Mouse (Mus musculus) CH12.LX (cell line): Measurements from ENCODE around the gene Sectm1b. TPM values are rescaled to one million over a fixed set of nuclear protein-coding genes. Genes with fewer than 3 reads are reported as not detected.

ENCODE experiments used
- DNase-seq: peaks from one replicate; pipeline ENCODE4 v3.0.0-alpha.2; 2013; ENCODE audit errors: extremely low read depth
- H3K27ac ChIP-seq: 2 replicates; pipeline ENCODE4 v1.5.1; 2012; ENCODE audit warnings: low read depth, mild to moderate bottlenecking, control low read depth, moderate library complexity; ENCODE audit not compliant: insufficient read depth
- H3K27me3 ChIP-seq: replicated peaks from 2 replicates; pipeline ENCODE3; 2012; ENCODE audit warnings: inconsistent platforms
- H3K36me3 ChIP-seq, 2 experiments: replicated peaks in 1 of 2; 2 replicates each; pipeline versions ENCODE3 to v1.6.1; 2012; ENCODE audit warnings: inconsistent platforms in 1 of 2, low read length in 1 of 2, mild to moderate bottlenecking in 1 of 2, mixed read lengths in 1 of 2, moderate library complexity in 1 of 2; ENCODE audit not compliant: control insufficient read depth in 1 of 2, insufficient read depth in 1 of 2
- H3K4me1 ChIP-seq, 2 experiments: 2 replicates each; pipeline ENCODE4 v1.6.1; 2012; ENCODE audit warnings: inconsistent platforms in 1 of 2, moderate library complexity in 1 of 2; ENCODE audit not compliant: insufficient read depth in 2 of 2, control insufficient read depth in 1 of 2
- H3K4me2 ChIP-seq: 2 replicates; pipeline ENCODE4 v1.6.1; 2012; ENCODE audit warnings: low read depth, mild to moderate bottlenecking, control low read depth; ENCODE audit not compliant: poor library complexity, insufficient read depth, severe bottlenecking
- H3K4me3 ChIP-seq, 3 experiments: fragments of 150-350 bp in 1 of 3; sonication (generic) in 1 of 3; replicated peaks in 1 of 3; 2 replicates each; pipeline versions ENCODE3 to v1.5.1; 2011 to 2012; ENCODE audit warnings: low read depth in 2 of 3, low read length in 2 of 3, mild to moderate bottlenecking in 2 of 3, moderate library complexity in 2 of 3, control low read depth in 1 of 3, improper control_type of control experiment in 1 of 3, inconsistent platforms in 1 of 3, mixed read lengths in 1 of 3; ENCODE audit not compliant: poor library complexity in 1 of 3
- H3K79me2 ChIP-seq: replicated peaks from 2 replicates; pipeline ENCODE4 v1.6.1; 2012; ENCODE audit warnings: mild to moderate bottlenecking, moderate library complexity; ENCODE audit not compliant: control insufficient read depth, poor library complexity, insufficient read depth, severe bottlenecking; ENCODE audit errors: extremely low read depth
- H3K9ac ChIP-seq: 2 replicates; pipeline ENCODE4 v1.6.1; 2012; ENCODE audit warnings: low read depth, mild to moderate bottlenecking, control low read depth, moderate library complexity; ENCODE audit not compliant: insufficient read depth
- H3K9me3 ChIP-seq: replicated peaks from 2 replicates; pipeline ENCODE3; 2012; ENCODE audit warnings: low read length, inconsistent platforms, mixed read lengths
- BHLHE40 ChIP-seq: IDR thresholded peaks from 2 replicates; pipeline ENCODE4 v1.6.1; 2011; ENCODE audit warnings: mild to moderate bottlenecking, low read depth, low read length, improper control_type of control experiment
- CTCF ChIP-seq, 2 experiments: IDR thresholded peaks in 1 of 2; conservative IDR thresholded peaks in 1 of 2; 2 replicates each; pipeline ENCODE4 v1.5.1; 2011 to 2012; ENCODE audit warnings: low read depth in 2 of 2, low read length in 2 of 2, improper control_type of control experiment in 1 of 2, inconsistent platforms in 1 of 2, mild to moderate bottlenecking in 1 of 2, moderate library complexity in 1 of 2
- GABPA ChIP-seq: IDR thresholded peaks from 2 replicates; pipeline ENCODE4 v1.6.1; 2012; ENCODE audit warnings: low read depth, low read length, improper control_type of control experiment, inconsistent platforms; ENCODE audit not compliant: insufficient replicate concordance
- HCFC1 ChIP-seq: IDR thresholded peaks from 2 replicates; pipeline ENCODE4 v1.6.1; 2012; ENCODE audit warnings: low read depth, mild to moderate bottlenecking, inconsistent platforms, low read length, improper control_type of control experiment
- JUND ChIP-seq: conservative IDR thresholded peaks from 2 replicates; pipeline ENCODE4 v1.6.1; 2011; ENCODE audit warnings: low read depth, low read length, improper control_type of control experiment
- MAFK ChIP-seq: IDR thresholded peaks from 2 replicates; pipeline ENCODE4 v1.6.1; 2011; ENCODE audit warnings: low read length, improper control_type of control experiment; ENCODE audit not compliant: insufficient replicate concordance
- MAX ChIP-seq: IDR thresholded peaks from 2 replicates; pipeline ENCODE4 v1.6.1; 2011; ENCODE audit warnings: low read length, improper control_type of control experiment
- MEF2A ChIP-seq: IDR thresholded peaks from 2 replicates; pipeline ENCODE4 v1.6.1; 2014; ENCODE audit warnings: low read depth, mild to moderate bottlenecking, inconsistent platforms, low read length, improper control_type of control experiment, borderline replicate concordance
- PAX5 ChIP-seq: IDR thresholded peaks from 2 replicates; pipeline ENCODE4 v1.6.1; 2012; ENCODE audit warnings: low read length, inconsistent platforms, mixed read lengths
- POLR2A ChIP-seq: IDR thresholded peaks from 2 replicates; pipeline ENCODE4 v1.6.1; 2011; ENCODE audit warnings: low read depth, mild to moderate bottlenecking, improper control_type of control experiment, low read length
- SMC3 ChIP-seq: IDR thresholded peaks from 2 replicates; pipeline ENCODE4 v1.6.1; 2011; ENCODE audit warnings: low read depth, low read length, improper control_type of control experiment
- TCF12 ChIP-seq: IDR thresholded peaks from 2 replicates; pipeline ENCODE4 v1.6.1; 2014; ENCODE audit warnings: low read depth, mild to moderate bottlenecking, inconsistent platforms, low read length, improper control_type of control experiment
- USF1 ChIP-seq: IDR thresholded peaks from 2 replicates; pipeline ENCODE4 v1.6.1; 2014; ENCODE audit warnings: low read depth, mild to moderate bottlenecking, inconsistent platforms, low read length, improper control_type of control experiment
- USF2 ChIP-seq: conservative IDR thresholded peaks from 2 replicates; pipeline ENCODE4 v1.6.1; 2011; ENCODE audit warnings: low read depth, low read length, improper control_type of control experiment
- ZC3H11A ChIP-seq: IDR thresholded peaks from 2 replicates; pipeline ENCODE4 v1.6.1; 2012; ENCODE audit warnings: low read depth, mild to moderate bottlenecking, inconsistent platforms, low read length, improper control_type of control experiment
- ZKSCAN1 ChIP-seq: IDR thresholded peaks from 2 replicates; pipeline ENCODE4 v1.6.1; 2012; ENCODE audit warnings: low read depth, inconsistent platforms, low read length, improper control_type of control experiment, borderline replicate concordance
- ZMIZ1 ChIP-seq: IDR thresholded peaks from 2 replicates; pipeline ENCODE4 v1.6.1; 2012; ENCODE audit warnings: low read depth, mild to moderate bottlenecking, inconsistent platforms, low read length, improper control_type of control experiment
- ZNF384 ChIP-seq: IDR thresholded peaks from 2 replicates; pipeline ENCODE4 v1.6.1; 2012; ENCODE audit warnings: low read depth, low read length, improper control_type of control experiment, inconsistent platforms
- dilution Hi-C: fragments of 300-500 bp; cut with MboI; formaldehyde crosslinking; loops from 2 replicates; pipeline ENCODE4 v1.14.3; 2020; ENCODE audit warnings: low sequenced_read_pairs; ENCODE audit not compliant: extremely low pct_unique_long_range_greater_than_20kb, extremely low pct_ligation_motif_present
- in situ Hi-C: fragments of 300-500 bp; cut with MboI; formaldehyde crosslinking; loops from 3 replicates; pipeline ENCODE4 v1.14.3; 2019; ENCODE audit warnings: low sequenced_read_pairs, low pct_ligation_motif_present, low pct_unique_long_range_greater_than_20kb, mixed read lengths
- polyA plus RNA-seq: library from polyadenylated mRNA; unstranded; fragments of >175 nt; gene quantifications from 2 replicates; pipeline ENCODE4 v1.2.1, GENCODE M21; 2012; ENCODE audit warnings: low read depth; ENCODE audit not compliant: insufficient read length
- total RNA-seq, 2 experiments: library from RNA; depleted of rRNA; stranded (reverse); fragments of 300-350 nt in 1 of 2; fragments of >200 nt in 1 of 2; gene quantifications; 2 replicates each; pipeline ENCODE4 v1.2.3; 2012 to 2014

Sectm1b gene
- total and polyA plus RNA-seq, 3 experiments = not detected

DNA sequence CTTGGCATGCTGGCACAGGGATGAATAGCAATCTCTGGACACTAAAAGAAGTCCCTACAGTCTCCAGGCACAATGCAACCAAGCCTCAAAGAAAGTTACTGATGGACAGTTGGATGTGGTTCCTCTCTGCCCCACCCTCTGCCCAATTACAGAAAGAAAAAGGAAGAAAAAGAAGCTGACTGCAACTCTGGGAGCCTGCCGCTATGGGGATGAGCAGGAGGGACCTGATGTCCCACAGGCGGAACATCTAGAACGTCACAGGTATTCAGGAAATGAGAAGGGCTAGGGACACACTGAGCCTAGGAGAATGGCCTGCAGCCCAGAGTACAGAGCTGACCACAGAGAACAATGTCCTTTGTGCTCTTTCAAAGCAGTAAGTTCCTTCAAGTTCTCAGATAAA lies 18.9 kb upstream of the Sectm1b start:
- Histone ChIP-seq H3K9ac (no peak overlapping the region), H3K9me3 (no peaks in the 10 kb centered on the region), H3K4me1 (peaks cover 6 to 28% of the 10 kb centered on the region in 2 experiments), H3K4me3 (no peak overlapping the region), H3K27me3 (peaks cover 2% of the 10 kb centered on the region)
- in situ Hi-C loops = loop anchor here (5.0 kb wide), 1 partner anchor 40 kb away; no protein-coding TSS in a partner anchor
- TF ChIP-seq SMC3 (no peak), USF1 (no peak), ZC3H11A (no peak), ZKSCAN1 (no peak), POLR2A (no peak), ZNF384 (no peak), PAX5 (no peak), BHLHE40 (no peak), MAFK (no peak)
- TF ChIP-seq, all 38 proteins: peak for 0
- no peak overlapping the region for H3K27ac ChIP-seq
- no peaks in the 10 kb centered on the region for H3K79me2 ChIP-seq
- dilution Hi-C loops = no loop called here
- no peaks in the 10 kb centered on the region for H3K36me3 ChIP-seq
- H3K4me2 ChIP-seq = peak overlapping the region; percentile 80
- peak; percentile 9 for DNase-seq

DNA sequence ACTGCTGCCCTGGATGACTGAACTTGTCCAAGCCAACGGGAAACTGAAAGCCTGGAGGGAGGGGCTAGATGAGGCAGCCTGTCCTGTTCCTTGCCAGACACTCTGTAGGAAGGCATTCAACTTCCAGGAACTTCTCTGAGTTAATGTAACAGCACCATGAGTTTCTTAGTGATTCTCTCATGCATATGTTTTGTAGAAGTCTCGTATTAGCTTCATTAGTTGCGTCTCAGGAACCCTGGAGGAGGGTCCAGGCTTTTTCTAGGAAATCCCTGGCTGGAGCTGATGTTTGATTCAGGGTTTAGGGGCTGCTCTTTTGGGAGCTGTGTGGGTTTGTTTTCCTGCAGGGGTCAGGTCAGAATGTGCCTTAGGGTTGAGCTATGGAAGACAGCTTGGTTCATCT lies 17.8 kb upstream of the Sectm1b start, which contains the start of gene Sectm1a:
Gene Sectm1a, minus strand, starts transcription at position 101 of the 400 bp plus-strand sequence.
- Histone ChIP-seq H3K4me3 (no peak within 1 kb of the TSS), H3K4me2 (no peak within 1 kb of the TSS), H3K9ac (no peak within 1 kb of the TSS), H3K79me2 (no peaks in the 10 kb centered on the region), H3K4me1 (peaks cover 6 to 25% of the 10 kb centered on the region in 2 experiments), H3K27me3 (peaks cover 5% of the 10 kb centered on the region), H3K9me3 (no peaks in the 10 kb centered on the region), H3K36me3 (no peaks in the 10 kb centered on the region), H3K27ac (no peak within 1 kb of the TSS)
- dilution Hi-C loops (no loop called here), in situ Hi-C loops (loop anchor here (5.0 kb wide), 1 partner anchor 41 kb away; no protein-coding TSS in a partner anchor)
- TF ChIP-seq CTCF (conservative IDR thresholded peaks at IDR 0.05 in 1 of 2, IDR thresholded peaks at IDR 0.05 in 1 of 2; ENCODE audit: low read depth in 2 of 2, low read length in 2 of 2) = no peak
- TF ChIP-seq GABPA = no peak
- TF ChIP-seq MAX = no peak
- TF ChIP-seq SMC3 = no peak
- no peak for TF ChIP-seq JUND
- TF ChIP-seq PAX5 = no peak
- no peak for TF ChIP-seq ZMIZ1
- no peak for TF ChIP-seq TCF12
- TF ChIP-seq USF2 = no peak
- no peak for TF ChIP-seq HCFC1
- no peak for TF ChIP-seq ZNF384
- no peak for TF ChIP-seq MEF2A
- no peak for DNase-seq
